In genomic region chr8:124810056-124810610, GRCm38 (mm10) we compare ENCODE assay signal across 10 mouse cellular contexts. TPM values are rescaled to one million over a fixed set of nuclear protein-coding genes. Genes with fewer than 3 reads are reported as not detected.
DNase-seq lines count a peak whose midpoint lies in the region; ATAC-seq and TF ChIP-seq lines count a peak whose summit lies in the region.
"Had no signal": no experiment of that assay in that cellular context is flagged by ENCODE, and none has a peak within 500 bp of the region (broad histone marks: within the 10 kb centered on the region; RNA-seq: fewer than 3 reads in every experiment).

No protein-coding gene starts in this region.

- no peak overlapping the region for H3K27ac ChIP-seq in gastrocnemius, adult 2 months
- no peak overlapping the region for H3K27ac ChIP-seq in liver, adult 2 months (replicated peaks; ENCODE audit: insufficient read depth, low read depth, low read length)
- H3K27ac ChIP-seq in liver, embryonic 11.5 days (ENCODE audit: low read depth, low read length) = no peak overlapping the region
- H3K27ac ChIP-seq: lung, embryonic 15.5 days had no signal

- H3K79me2 ChIP-seq in liver, adult 2 months (ENCODE audit: control insufficient read depth, insufficient read depth, low read length) = no peaks in the 10 kb centered on the region

- no peak overlapping the region for H3K9ac ChIP-seq in liver, adult 2 months (ENCODE audit: low read depth, low read length)
- H3K9ac ChIP-seq in liver, embryonic 11.5 days (ENCODE audit: low read depth, low read length) = no peak overlapping the region
- H3K9ac ChIP-seq: lung, embryonic 15.5 days had no signal

- no peak overlapping the region for H3K4me3 ChIP-seq in gastrocnemius, adult 2 months
- no peak overlapping the region for H3K4me3 ChIP-seq in liver, adult 2 months (ENCODE audit: insufficient read depth, low read depth, low read length)
- H3K4me3 ChIP-seq in liver, embryonic 11.5 days (ENCODE audit: low read depth, low read length) = no peak overlapping the region
- no peak overlapping the region for H3K4me3 ChIP-seq in E14TG2a.4 (replicated peaks; ENCODE audit: low read length)
- H3K4me3 ChIP-seq: lung, embryonic 15.5 days had no signal

- no peaks in the 10 kb centered on the region for H3K36me3 ChIP-seq in liver, adult 2 months (ENCODE audit: control insufficient read depth, insufficient read depth, low read length)
- H3K36me3 ChIP-seq in liver, embryonic 11.5 days (ENCODE audit: control insufficient read depth, insufficient read depth, low read length) = no peaks in the 10 kb centered on the region
- H3K36me3 ChIP-seq in E14TG2a.4 (ENCODE audit: insufficient read depth, low read length) = no peaks in the 10 kb centered on the region
- H3K36me3 ChIP-seq: lung, embryonic 15.5 days had no signal

- H3K27me3 ChIP-seq in liver, adult 2 months (ENCODE audit: control insufficient read depth, insufficient read depth, low read length) = no peaks in the 10 kb centered on the region
- no peaks in the 10 kb centered on the region for H3K27me3 ChIP-seq in liver, embryonic 11.5 days (replicated peaks; ENCODE audit: control insufficient read depth, insufficient read depth, low read length)
- 0 out of 2 replicates have a peak, but pooled peaks cover 2% of the 10 kb centered on the region for H3K27me3 ChIP-seq in E14TG2a.4 (ENCODE audit: insufficient read depth, low read length)
- H3K27me3 ChIP-seq: lung, embryonic 15.5 days had no signal

- H3K4me2 ChIP-seq in liver, embryonic 11.5 days = no peak overlapping the region
- H3K4me2 ChIP-seq: lung, embryonic 15.5 days had no signal

- H3K9me3 ChIP-seq in liver, embryonic 11.5 days (ENCODE audit: control insufficient read depth, low read length) = no peaks in the 10 kb centered on the region
- no peaks in the 10 kb centered on the region for H3K9me3 ChIP-seq in E14TG2a.4 (ENCODE audit: low read length)
- H3K9me3 ChIP-seq: lung, embryonic 15.5 days had no signal

- intact Hi-C loops in gastrocnemius, adult 2 months (cut with DNase I) = no loop called here

- no peaks in the 10 kb centered on the region for H3K4me1 ChIP-seq in liver, adult 2 months (ENCODE audit: control insufficient read depth, insufficient read depth, low read length)
- H3K4me1 ChIP-seq in liver, embryonic 11.5 days (replicated peaks; ENCODE audit: control insufficient read depth, insufficient read depth, low read length) = no peaks in the 10 kb centered on the region
- peaks cover 14% of the 10 kb centered on the region for H3K4me1 ChIP-seq in E14TG2a.4 (replicated peaks; ENCODE audit: low read depth, low read length)
- H3K4me1 ChIP-seq: lung, embryonic 15.5 days had no signal

- DNase-seq in gastrocnemius, adult 2 months = peak; percentile 47
- DNase-seq in gastrocnemius, adult 18-20 months (ENCODE audit: low spot score) = no peak
- DNase-seq in liver, adult 2 months (ENCODE audit: extremely low read depth, low read depth, low spot score) = peak; percentile 8
- no peak for DNase-seq in liver, embryonic 11.5 days (ENCODE audit: low spot score)
- no peak for DNase-seq in brain, embryonic 14.5 days (ENCODE audit: low read depth)
- DNase-seq in spleen, adult 18-20 months = no peak
- DNase-seq: layer of hippocampus, postnatal 36 days had no signal

- peak; percentile 52 for TF ChIP-seq CTCF in gastrocnemius, adult 2 months (IDR thresholded peaks at IDR 0.05)
- TF ChIP-seq CTCF in liver, adult 2 months (IDR thresholded peaks at IDR 0.05; ENCODE audit: low read depth, low read length) = peak; percentile 49
- peak; percentile 33 for TF ChIP-seq CTCF in E14TG2a.4 (conservative IDR thresholded peaks at IDR 0.05; ENCODE audit: low read length)
- TF ChIP-seq CTCF in brain, embryonic 14.5 days (IDR thresholded peaks at IDR 0.05; ENCODE audit: borderline replicate concordance, extremely low read depth, insufficient read depth, insufficient read length) = peak; percentile 30; the same call in 1 of the 2 replicates

- TF ChIP-seq POLR2A in liver, adult 2 months (IDR thresholded peaks at IDR 0.05; ENCODE audit: extremely low read depth, insufficient read depth, low read length) = no peak
- TF ChIP-seq POLR2A in brain, embryonic 14.5 days (IDR thresholded peaks at IDR 0.05; ENCODE audit: borderline replicate concordance, extremely low read depth, insufficient read depth, insufficient read length, poor library complexity, severe bottlenecking) = no peak

- WGBS in liver, adult 2 months = 55% methylated on average over 5 of the region's 5 CpGs
- 55% methylated on average over 5 of the region's 5 CpGs for WGBS in liver, embryonic 11.5 days

- no peak for ATAC-seq in liver, embryonic 11.5 days (replicated peaks; ENCODE audit: low FRiP score)
- no peak for ATAC-seq in inflammation-experienced regulatory T-cells, adult 6 months

RNA-seq across cellular contexts. Expression of gene Trim67, which starts 17.2 kb away (rescaled TPM):
- total RNA-seq in gastrocnemius, adult 2 months (2021) = under 1 TPM; 0.06 to 0.10 TPM
- total RNA-seq in gastrocnemius, adult 18-20 months (2021) = under 1 TPM; 0.05 to 0.21 TPM
- not detected in 2 replicates for total RNA-seq in liver, adult 2 months (2014; rRNA removed)
- not detected in 2 replicates for polyA plus RNA-seq in liver, adult 2 months (2012; rRNA removed)
- polyA plus RNA-seq in liver, embryonic 11.5 days (2014; fragmentation: Nextera tagmentation; extraction: Ambion mirVana) = 0.05 TPM in 1 of 2 replicates, not detected in the other
- polyA plus RNA-seq in brain, embryonic 14.5 days (2012; rRNA removed) = 41.7 and 81.6 TPM in 2 replicates
- not detected for polyA plus RNA-seq in inflammation-experienced regulatory T-cells, adult 6 months (2017; shearing (Covaris generic))

RNA-seq across cellular contexts. Expression of gene Gnpat, which starts 52.7 kb away (rescaled TPM):
- total RNA-seq in gastrocnemius, adult 2 months (2021) = 100 to 1,000 TPM; 157 to 173 TPM
- 100 to 1,000 TPM; 138 to 151 TPM for total RNA-seq in gastrocnemius, adult 18-20 months (2021)
- 25.0 and 30.1 TPM in 2 replicates for total RNA-seq in liver, adult 2 months (2014; rRNA removed)
- polyA plus RNA-seq in liver, adult 2 months (2012; rRNA removed) = 27.5 and 28.7 TPM in 2 replicates
- 107 and 109 TPM in 2 replicates for polyA plus RNA-seq in liver, embryonic 11.5 days (2014; fragmentation: Nextera tagmentation; extraction: Ambion mirVana)
- 81.7 and 84.6 TPM in 2 replicates for polyA plus RNA-seq in brain, embryonic 14.5 days (2012; rRNA removed)
- polyA plus RNA-seq in inflammation-experienced regulatory T-cells, adult 6 months (2017; shearing (Covaris generic)) = 10 to 100 TPM; 31.4 to 39.2 (median 38.9) TPM

RNA-seq across cellular contexts. Expression of gene 2810004N23Rik, which starts 52.8 kb away (rescaled TPM):
- 10 to 100 TPM; 29.7 to 34.0 TPM for total RNA-seq in gastrocnemius, adult 2 months (2021)
- total RNA-seq in gastrocnemius, adult 18-20 months (2021) = 10 to 100 TPM; 32.1 to 33.6 TPM
- 17.7 and 18.7 TPM in 2 replicates for total RNA-seq in liver, adult 2 months (2014; rRNA removed)
- 11.5 and 13.1 TPM in 2 replicates for polyA plus RNA-seq in liver, adult 2 months (2012; rRNA removed)
- 65.7 and 71.5 TPM in 2 replicates for polyA plus RNA-seq in liver, embryonic 11.5 days (2014; fragmentation: Nextera tagmentation; extraction: Ambion mirVana)
- polyA plus RNA-seq in brain, embryonic 14.5 days (2012; rRNA removed) = 22.6 and 23.7 TPM in 2 replicates
- 10 to 100 TPM; 29.1 to 31.9 (median 31.8) TPM for polyA plus RNA-seq in inflammation-experienced regulatory T-cells, adult 6 months (2017; shearing (Covaris generic))

RNA-seq across cellular contexts. Expression of gene Fam89a, which starts 58.5 kb away (rescaled TPM):
- 1 to 10 TPM in 1 of 2 experiments, under 1 TPM in 1; 0.54 to 1.2 TPM for total RNA-seq in gastrocnemius, adult 2 months (2021)
- total RNA-seq in gastrocnemius, adult 18-20 months (2021) = 1 to 10 TPM in 1 of 2 experiments, under 1 TPM in 1; 0.62 to 1.5 TPM
- total RNA-seq in liver, adult 2 months (2014; rRNA removed) = 2.8 and 5.4 TPM in 2 replicates
- 17.4 and 40.4 TPM in 2 replicates for polyA plus RNA-seq in liver, adult 2 months (2012; rRNA removed)
- 3.6 and 3.8 TPM in 2 replicates for polyA plus RNA-seq in liver, embryonic 11.5 days (2014; fragmentation: Nextera tagmentation; extraction: Ambion mirVana)
- 0.49 and 0.64 TPM in 2 replicates for polyA plus RNA-seq in brain, embryonic 14.5 days (2012; rRNA removed)
- polyA plus RNA-seq in inflammation-experienced regulatory T-cells, adult 6 months (2017; shearing (Covaris generic)) = under 1 TPM in 2 of 3 experiments, not detected in 1; 0.75 to 0.80 TPM

Comparison
In these comparisons a context has a peak if more than half of its experiments do, and no peak if none do; other contexts are left out.
1. DNase-seq: peak in gastrocnemius, adult 2 months (single experiment) and liver, adult 2 months (single experiment); none in gastrocnemius, adult 18-20 months (single experiment), liver, embryonic 11.5 days (single experiment), brain, embryonic 14.5 days (single experiment) and spleen, adult 18-20 months (0 of 2).
2. RNA of gene Trim67, which starts 17.2 kb away (polyA plus RNA-seq): 41.7 to 81.6 TPM in brain, embryonic 14.5 days; 0.05 TPM in liver, embryonic 11.5 days, not detected in liver, adult 2 months and not detected in inflammation-experienced regulatory T-cells, adult 6 months; every median in the first group is over 10 times any median in the second.
3. Peak in every context shown above with its lines, with median percentiles within 50 percentile points of each other: CTCF ChIP-seq.